Mouse (Mus musculus): ENCODE measurements at regions not wholly inside any gene's neighbourhood (a gene's known extent, or its start where the extent isn't known, plus 50 kb on each side); places are given as distances from the start of the nearest gene placed in this dataset.

GRCm38 (mm10) chr12:14286676-14287075, 134.8 kb upstream of the Fam84a start:
- peak; percentile 11 for TF ChIP-seq EP300 (optimal IDR thresholded peaks at IDR 0.05)
- TF ChIP-seq CTCF (IDR thresholded peaks at IDR 0.05; ENCODE audit: low read depth), result no peak

Data from stomach, postnatal 0 days (tissue).